Mouse (Mus musculus) adrenal gland, postnatal 36 days (tissue): ENCODE results near the gene Ptgs2. TPM values are rescaled to one million over a fixed set of nuclear protein-coding genes. Genes with fewer than 3 reads are reported as not detected.

Experiments used
- DNase-seq, 2 experiments: peaks; one replicate each; pipeline ENCODE4 v3.0.0; 2021; ENCODE audit warnings: mixed read lengths in 1 of 2
- microRNA-seq: library from miRNA; unstranded; fragments of <30 nt; microRNA quantifications from one replicate; pipeline ENCODE4 v1.2.0, GENCODE M21; 2021
- total RNA-seq, 2 experiments: library from RNA; stranded (reverse); gene quantifications; 2 replicates each; pipeline ENCODE4 v1.2.3; 2021

Ptgs2 gene
- total RNA-seq, 2 experiments from 2014 or later = 1.2 to 1.3 TPM

- DNase-seq = peak; percentile 54 to 69
These were observed 51.6 kb downstream of the Ptgs2 start for GRCm38 (mm10) chr1:150151411-150151810.

Small RNA genes lying within 50 kb of the gene (microRNA-seq; reads per million reads assigned to microRNA genes)
- gene Gm44329 = not detected

Other genes with a start within 250 kb of the Ptgs2 start
- 1 to 10 TPM; 3.3 to 5.4 TPM for gene Pla2g4a, start 138.7 kb upstream of the Ptgs2 start, total RNA-seq
- not detected for gene Pdc, start 219.4 kb downstream of the Ptgs2 start, total RNA-seq